Mouse (Mus musculus) adrenal gland, postnatal 25 days (tissue): ENCODE results near the gene Irs1. TPM values are rescaled to one million over a fixed set of nuclear protein-coding genes. Genes with fewer than 3 reads are reported as not detected.

Source experiments
- DNase-seq: peaks from one replicate; pipeline ENCODE4 v3.0.0; 2021; ENCODE audit warnings: mixed read lengths
- total RNA-seq: library from RNA; stranded (reverse); gene quantifications from 2 replicates; pipeline ENCODE4 v1.2.3, GENCODE M21; 2021

Irs1 gene
- total RNA-seq, 1 experiment from 2014 or later: 15.7 TPM

DNA sequence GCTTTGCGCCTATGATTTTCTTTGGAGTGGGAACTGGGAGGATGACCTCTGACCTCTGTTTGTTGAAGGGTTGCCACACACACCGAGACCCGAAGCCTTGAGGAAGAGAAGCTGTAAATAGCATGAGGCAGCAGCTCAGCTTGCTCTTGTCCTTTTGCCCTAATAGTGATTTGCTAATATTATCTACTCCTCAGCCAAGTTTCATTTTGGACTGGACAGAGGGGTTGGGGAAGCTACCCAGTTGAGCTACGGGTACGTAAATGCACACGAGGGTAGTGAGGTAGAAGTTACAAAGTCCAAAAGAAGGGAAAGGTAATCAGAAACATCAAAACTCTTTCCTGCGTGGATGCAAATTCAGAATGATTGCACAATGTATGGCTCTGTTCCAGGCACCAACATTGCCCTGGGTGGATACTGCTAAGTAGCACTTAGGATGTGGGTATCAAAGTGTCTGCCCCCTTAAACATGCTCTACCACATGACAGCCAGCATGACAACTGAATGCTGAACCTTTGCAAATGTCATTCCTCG, 107.2 kb downstream of the Irs1 start:
- no peak for DNase-seq

Other genes with a start within 250 kb of the Irs1 start
- gene Gm9747, start 58.3 kb downstream of the Irs1 start, total RNA-seq: not detected in 2 replicates
- gene Rhbdd1, start 25.0 kb upstream of the Irs1 start, total RNA-seq: 35.8 and 39.4 TPM in 2 replicates